Mouse (Mus musculus) testis, postnatal 14 days (tissue): ENCODE results near the gene Mob3b.

ENCODE experiments used
- DNase-seq: peaks from one replicate; pipeline ENCODE4 v3.0.0; 2021; ENCODE audit warnings: low spot score

Gene Mob3b

DNA sequence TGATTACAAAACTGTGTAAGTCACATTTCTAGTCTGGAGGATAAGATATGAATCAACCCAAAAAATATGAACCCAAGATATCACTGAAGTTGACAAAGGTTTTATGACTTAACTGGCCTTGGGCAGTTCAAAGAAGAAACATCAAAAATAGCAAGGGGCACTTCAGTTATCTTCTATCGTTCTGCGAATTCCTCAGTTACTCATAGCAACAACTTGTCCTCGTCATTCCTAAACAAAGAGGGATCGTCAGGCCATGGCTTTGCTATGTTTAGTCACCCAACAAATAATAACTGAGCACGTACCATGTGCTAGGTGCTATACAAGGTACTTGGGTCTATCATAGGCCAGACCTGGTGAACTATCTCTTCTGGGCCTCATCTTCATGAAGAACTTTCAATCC, 10.7 kb downstream of the Mob3b start:
- no peak for DNase-seq

GRCm38 (mm10) chr4:35145726-35146125, 11.6 kb downstream of the Mob3b start:
- no peak for DNase-seq

GRCm38 (mm10) chr4:35143472-35144102, 13.7 kb downstream of the Mob3b start:
- DNase-seq = no peak

DNA sequence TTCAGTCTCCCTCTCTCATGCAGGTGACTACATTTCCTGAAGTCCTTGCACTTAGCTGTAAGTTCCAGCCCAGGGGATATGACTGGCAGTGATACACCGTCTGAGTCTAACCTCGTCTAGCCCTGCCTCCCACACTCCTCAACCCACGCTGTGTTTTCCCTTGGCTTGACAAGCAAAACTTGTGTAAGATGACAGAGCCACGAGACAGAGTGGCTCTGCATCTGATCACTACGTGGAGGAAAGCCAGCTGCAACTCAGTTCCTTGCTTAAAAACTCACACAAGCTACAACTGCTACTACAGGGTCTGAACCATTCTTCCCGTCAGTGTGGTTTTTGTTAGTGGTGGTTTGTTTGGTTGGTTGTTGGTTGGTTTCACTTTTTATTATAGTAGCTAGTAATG, 17.0 kb downstream of the Mob3b start:
- DNase-seq = no peak

DNA sequence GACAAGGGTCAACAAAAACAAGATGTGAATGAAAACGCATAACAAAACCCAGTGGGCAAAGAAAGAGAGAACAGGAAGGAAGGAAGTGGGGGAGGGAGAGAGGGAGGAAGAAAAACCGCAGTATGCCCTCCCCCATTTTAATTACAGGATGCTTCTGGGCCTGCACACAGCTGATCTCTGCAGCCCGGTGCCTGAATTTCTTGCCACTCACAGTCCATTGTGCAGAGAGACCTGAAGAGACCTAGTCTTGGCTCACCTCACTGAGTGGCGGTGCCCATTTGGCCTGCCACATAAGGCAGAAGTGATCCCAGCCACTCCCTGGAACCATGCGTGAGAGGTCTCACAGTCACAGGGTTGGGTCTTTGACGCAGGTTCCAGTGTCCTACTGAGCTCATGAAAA, 19.2 kb downstream of the Mob3b start:
- no peak for DNase-seq

- no peak for DNase-seq
Measured at GRCm38 (mm10) chr4:35136996-35137395, 20.3 kb downstream of the Mob3b start.

- no peak for DNase-seq
Measured at GRCm38 (mm10) chr4:35135806-35136205, 21.5 kb downstream of the Mob3b start.

DNA sequence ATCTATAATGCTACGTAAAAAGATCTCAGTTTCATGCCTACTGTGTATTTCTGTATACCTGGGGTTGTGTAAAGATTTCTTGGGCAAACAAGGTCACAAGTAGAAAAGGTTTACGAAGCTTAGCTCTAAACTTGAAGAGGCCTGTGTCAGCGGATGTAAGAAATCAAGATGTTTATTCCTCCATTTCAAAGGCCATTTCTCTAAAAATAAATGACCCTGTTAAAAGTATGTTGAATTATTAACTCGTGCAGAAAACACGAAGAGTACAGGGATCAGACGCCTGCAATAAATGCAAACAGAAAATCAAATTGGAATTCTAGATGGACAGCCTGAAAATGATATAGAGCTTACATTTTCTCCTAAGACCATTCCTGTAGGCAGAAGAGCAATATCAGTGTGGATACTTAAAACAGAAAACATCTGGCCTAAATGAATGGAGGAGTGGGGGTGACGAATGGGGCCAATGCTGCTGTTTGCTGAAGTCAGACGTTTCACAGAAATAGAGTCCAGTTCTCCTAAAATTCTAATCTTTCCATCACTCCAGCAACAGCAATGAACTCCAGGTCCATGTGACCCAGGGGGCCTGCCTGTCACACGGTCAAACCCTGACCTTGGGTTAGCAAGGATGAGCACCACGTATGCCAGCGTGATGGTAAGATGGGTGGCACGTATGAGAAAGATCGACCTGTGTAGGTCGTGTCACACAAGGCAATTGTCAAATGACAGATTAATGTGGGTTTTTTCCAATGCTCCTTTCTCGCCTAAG, 22.3 kb downstream of the Mob3b start:
- DNase-seq = no peak

DNA sequence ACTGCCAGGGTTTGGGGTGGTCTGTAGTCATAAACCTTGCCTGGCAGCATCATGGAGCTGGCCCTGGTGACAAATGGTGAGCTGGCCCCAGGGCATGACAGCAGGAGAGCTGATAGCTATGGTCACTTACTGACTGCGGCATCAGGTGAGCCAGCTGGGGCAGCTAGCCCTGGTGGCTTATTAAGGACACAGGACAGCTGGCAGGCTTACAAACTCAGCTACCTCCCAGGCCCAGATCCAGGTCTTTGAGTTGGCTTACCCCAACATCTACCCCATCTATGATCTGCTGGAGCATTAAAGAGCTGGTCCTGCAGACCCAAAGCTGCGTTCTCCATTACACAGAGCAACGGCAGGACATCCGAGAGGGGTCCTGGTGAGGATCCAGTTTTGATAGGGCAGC, 23.9 kb downstream of the Mob3b start:
- DNase-seq = no peak

DNA sequence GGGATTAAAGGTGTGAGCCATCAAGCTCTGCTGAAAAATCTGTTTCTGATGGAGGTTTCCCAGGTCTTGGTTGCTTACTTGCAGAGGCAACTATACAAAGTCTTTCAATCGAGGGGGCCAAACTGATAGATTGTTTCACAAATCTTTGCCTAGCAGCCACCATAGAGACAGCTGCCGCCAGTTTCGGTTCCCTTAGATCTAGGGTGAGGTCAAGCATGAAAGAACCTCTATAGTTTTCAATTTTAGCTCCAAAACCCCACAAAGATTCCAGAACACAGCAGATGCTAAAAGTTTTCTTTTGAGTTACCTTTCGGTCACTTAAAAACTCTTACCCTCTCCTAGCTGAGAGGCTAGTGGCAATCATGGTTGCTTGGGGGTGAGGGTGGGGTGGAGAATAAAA, 25.7 kb downstream of the Mob3b start:
- no peak for DNase-seq

DNA sequence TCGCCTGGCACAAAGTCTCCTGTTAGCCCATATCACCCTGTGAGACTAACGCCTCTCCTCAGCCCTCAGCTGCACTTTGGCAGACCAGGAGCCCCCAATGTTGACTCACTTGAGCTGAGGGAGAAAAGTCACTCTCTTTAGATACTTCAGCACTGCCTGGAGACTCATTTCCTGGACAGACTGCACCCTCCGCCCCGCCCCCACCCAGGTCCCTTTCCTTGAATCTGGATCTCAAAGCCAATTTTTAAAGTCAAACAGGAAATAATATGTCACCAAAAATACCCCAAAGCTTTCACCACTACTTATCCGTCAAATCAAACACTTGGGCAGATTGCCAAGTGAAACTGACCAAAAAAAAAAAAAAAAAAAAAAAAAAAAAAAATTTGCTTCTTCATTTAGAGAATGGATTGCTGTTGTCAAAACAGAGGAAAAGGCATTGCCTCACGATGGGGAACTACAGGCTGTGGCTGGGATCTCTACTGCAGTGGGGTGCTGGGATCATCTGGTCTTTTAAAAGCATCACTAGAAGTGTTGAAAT, 26.8 kb downstream of the Mob3b start:
- no peak for DNase-seq

- DNase-seq = no peak
Measured at GRCm38 (mm10) chr4:35127759-35128158, 29.5 kb downstream of the Mob3b start.

DNA sequence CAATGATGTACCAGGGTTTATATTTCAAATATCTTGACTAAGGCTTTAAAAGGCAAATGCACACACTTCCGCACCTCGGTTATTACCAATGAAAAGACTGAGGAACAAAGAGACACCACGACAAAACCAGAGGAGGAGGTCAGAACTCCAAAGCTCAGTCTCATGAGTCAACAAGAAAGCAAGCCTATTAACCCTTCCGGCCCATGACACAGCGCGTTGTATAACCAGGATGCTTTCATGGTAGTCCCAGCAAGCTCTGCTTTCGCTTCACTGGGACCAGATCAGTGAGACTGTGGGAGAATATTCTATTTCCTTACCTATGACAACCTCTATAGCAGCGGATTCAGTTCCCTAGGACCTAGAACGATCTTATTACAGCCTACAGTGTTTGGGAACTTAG, 30.5 kb downstream of the Mob3b start:
- DNase-seq = no peak

DNA sequence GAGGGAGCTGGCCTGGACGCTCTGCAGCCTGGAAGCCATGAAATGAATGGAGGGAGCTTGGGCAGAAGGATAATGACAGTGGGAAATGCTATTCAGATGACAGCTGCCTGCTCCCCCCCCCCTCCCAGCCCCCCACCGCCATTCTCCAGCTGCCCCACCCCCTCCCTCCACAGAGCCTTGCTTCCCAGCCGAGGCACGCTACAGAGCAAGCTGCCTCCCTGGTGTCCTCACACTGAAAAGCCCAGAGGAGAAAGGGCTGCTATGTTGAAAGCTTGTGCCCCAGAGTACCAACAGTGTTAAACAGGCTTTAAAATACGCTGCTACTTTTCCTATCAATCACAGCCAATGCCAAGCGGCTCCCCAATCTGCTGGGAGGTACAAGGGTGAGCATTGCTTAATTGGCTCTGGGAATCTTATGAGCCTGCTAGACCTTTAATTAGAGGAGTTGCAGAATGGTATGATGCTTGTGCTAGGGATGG, 31.9 kb downstream of the Mob3b start:
- no peak for DNase-seq

DNA sequence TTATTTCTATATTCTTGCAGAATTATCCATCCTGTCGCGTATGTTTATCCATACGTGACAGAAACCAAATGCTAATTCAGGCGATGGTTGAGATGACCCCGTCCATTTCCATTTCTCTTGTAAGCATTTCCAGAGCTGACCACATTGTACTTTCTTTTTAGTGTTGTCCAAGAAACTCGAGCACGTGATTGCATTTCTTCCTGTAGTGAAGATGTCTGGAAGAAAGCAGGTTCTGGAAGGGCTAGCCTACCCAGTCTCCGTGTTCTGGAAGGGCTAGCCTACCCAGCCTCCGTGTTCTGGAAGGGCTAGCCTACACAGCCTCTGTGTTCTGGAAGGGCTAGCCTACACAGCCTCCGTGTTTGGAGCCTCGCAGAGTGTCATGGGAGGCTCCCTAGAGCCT, 33.3 kb downstream of the Mob3b start:
- DNase-seq = no peak

GRCm38 (mm10) chr4:35123087-35123486, 34.2 kb downstream of the Mob3b start:
- DNase-seq = no peak

DNA sequence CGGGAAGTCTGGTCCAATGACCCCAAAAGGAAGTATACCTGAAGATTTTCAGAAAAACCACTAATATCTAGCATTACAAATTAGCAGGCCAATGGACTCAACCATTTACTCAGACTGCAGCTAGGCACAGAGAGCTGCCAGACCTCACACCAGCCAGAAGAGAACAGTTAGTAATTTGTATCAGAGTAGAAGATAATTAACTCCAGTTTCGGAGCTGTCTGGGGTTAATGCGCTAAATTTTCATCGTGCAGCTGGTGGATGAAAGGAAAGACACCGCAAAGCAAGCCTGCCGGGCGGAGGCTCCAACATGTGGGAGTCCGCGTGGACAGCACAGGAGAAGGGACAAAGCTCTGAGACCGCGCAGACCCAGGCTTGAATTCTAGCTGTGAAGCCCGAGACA, 36.2 kb downstream of the Mob3b start:
- no peak for DNase-seq

GRCm38 (mm10) chr4:35120575-35120974, 36.7 kb downstream of the Mob3b start:
- no peak for DNase-seq

DNA sequence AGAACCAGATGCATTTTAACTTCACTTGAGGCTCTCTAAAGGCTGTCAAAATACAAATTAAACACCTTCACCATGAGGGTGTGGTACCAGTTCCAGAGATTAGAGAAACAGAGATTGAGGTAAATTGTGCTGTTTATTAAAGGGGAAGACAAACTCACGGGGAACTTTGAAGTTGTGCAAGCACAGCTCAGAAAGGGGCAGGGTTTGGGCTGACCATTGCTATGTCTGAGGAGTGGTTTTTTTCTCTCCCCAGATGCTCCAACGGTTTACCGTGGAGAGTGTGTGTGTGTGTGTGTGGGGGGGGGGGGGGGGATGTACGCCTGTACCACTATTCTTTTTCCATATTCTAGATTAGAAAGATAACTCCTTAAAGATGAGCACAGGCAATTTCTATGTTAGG, 37.1 kb downstream of the Mob3b start:
- no peak for DNase-seq

GRCm38 (mm10) chr4:35118851-35119250, 38.4 kb downstream of the Mob3b start:
- DNase-seq = no peak

DNA sequence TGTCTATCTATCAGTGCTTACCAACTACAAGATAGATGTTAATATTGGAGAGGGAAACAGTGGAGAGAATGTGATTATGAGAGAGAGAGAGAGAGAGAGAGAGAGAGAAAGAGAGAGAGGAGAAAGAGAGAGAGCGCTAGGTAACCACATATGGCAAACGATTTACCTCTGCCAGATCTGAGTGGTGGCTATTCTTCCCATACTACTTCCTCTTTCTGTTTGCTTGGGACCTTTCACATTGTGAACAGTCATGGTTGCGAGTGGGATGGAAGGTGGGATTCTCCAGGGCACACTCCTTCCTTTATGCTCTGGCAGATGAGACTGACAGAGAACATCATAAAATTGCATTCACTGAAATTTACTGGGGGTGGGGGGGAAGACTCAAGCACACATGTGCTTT, 40.1 kb downstream of the Mob3b start:
- no peak for DNase-seq

DNA sequence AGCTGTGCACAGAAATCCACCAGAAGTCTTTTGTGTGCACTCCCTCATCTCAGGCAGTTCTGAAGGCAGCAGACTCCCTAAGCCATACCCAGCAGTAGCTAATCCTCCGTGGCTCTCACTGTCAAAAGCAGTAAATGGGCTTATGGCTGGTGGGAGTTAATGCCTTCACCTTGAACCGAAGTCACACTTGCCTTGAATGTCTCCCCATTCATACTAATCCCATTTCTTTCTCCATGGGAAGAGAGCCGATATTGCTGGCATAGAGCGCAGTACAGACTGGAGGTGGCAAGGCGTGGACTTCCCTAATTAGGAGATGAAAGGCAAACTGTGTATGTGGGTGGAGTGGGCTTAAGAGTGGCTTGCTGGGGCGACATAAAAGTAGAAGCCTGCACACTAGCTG, 41.4 kb downstream of the Mob3b start:
- DNase-seq = no peak

GRCm38 (mm10) chr4:35114950-35115349, 42.3 kb downstream of the Mob3b start:
- no peak for DNase-seq
